Mouse (Mus musculus): ENCODE results near the gene 1700056E22Rik.

DNA sequence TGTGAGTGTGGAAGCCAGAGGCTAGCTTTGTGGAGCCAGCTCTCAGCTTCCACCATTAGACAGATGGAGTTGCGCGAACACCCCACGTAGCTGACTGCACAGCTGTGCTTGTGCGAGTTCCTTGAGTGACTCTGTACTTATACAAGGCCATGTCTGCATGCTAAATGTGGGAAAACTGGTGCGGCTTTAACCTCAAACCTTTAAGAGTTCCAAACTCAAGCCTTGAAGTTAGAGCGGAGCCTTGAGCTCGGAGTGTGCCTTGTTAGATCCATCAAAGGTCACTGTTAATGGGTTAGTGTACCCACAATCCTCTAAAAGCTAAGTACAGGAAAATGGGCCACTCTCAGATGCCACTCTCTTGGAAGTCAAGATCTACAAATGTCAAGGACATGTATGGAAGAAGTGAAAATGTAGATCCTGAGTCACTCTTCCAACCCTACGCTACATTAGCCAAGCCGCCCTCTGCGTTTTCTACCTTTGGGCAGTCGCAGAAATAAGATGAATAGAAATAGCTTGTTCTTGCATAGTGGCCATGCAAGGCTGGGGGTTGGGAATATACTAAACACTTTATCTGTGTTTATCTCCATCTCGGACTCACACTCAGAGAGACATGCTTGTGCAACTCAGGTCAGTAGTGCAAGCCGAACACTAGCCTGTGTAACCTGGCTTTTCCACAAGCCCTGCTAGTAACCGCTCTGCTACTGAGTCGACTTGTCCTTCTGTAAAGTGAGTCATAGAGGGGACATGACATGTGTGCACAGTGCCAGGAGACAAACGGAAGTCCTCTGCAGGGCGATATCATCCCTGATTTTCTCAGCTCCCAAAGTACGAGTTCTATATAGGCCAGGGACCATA, 33.8 kb upstream of the 1700056E22Rik start:
- TF ChIP-seq CTCF (IDR thresholded peaks at IDR 0.05; ENCODE audit: insufficient read depth, low read length) (no peak), POLR2A (IDR thresholded peaks at IDR 0.05; ENCODE audit: borderline replicate concordance, extremely low read depth, low read depth, low read length) (no peak)

All from lung, adult 2 months (tissue).